Mouse (Mus musculus): ENCODE data around the gene Jag2. TPM values are rescaled to one million over a fixed set of nuclear protein-coding genes. Genes with fewer than 3 reads are reported as not detected.

Jag2 gene
- polyA plus RNA-seq, 1 experiment from 2014 or later, result 3.8 TPM

Small RNAs within 50 kb of the gene (microRNA-seq; reads per million reads assigned to microRNA genes)
- gene Mir6941, result not detected

Other genes with a start within 250 kb of the Jag2 start
- gene Cep170b, start 209.3 kb downstream of the Jag2 start, polyA plus RNA-seq (2016; fragmentation: Nextera tagmentation; extraction: Ambion mirVana), result 5.9 and 7.9 TPM in 2 replicates
- gene Pld4, start 169.1 kb downstream of the Jag2 start, polyA plus RNA-seq (2016; fragmentation: Nextera tagmentation; extraction: Ambion mirVana), result 3.8 and 3.9 TPM in 2 replicates
- gene Ahnak2, start 127.1 kb downstream of the Jag2 start, polyA plus RNA-seq (2016; fragmentation: Nextera tagmentation; extraction: Ambion mirVana), result 0.05 and 0.11 TPM in 2 replicates
- 11.3 and 12.3 TPM in 2 replicates for gene Clba1, start 120.8 kb downstream of the Jag2 start, polyA plus RNA-seq (2016; fragmentation: Nextera tagmentation; extraction: Ambion mirVana)
- gene Cdca4, start 100.4 kb downstream of the Jag2 start, polyA plus RNA-seq (2016; fragmentation: Nextera tagmentation; extraction: Ambion mirVana), result 189 and 199 TPM in 2 replicates
- 0.06 and 0.07 TPM in 2 replicates for gene Gpr132, start 61.5 kb downstream of the Jag2 start, polyA plus RNA-seq (2016; fragmentation: Nextera tagmentation; extraction: Ambion mirVana)
- 61.4 and 70.4 TPM in 2 replicates for gene Nudt14, start 12.3 kb upstream of the Jag2 start, polyA plus RNA-seq (2016; fragmentation: Nextera tagmentation; extraction: Ambion mirVana)
- 22.4 and 24.2 TPM in 2 replicates for gene Btbd6, start 46.7 kb upstream of the Jag2 start, polyA plus RNA-seq (2016; fragmentation: Nextera tagmentation; extraction: Ambion mirVana)
- 50.8 and 58.1 TPM in 2 replicates for gene Brf1, start 70.9 kb upstream of the Jag2 start, polyA plus RNA-seq (2016; fragmentation: Nextera tagmentation; extraction: Ambion mirVana)
- 16.9 and 18.3 TPM in 2 replicates for gene Pacs2, start 84.7 kb upstream of the Jag2 start, polyA plus RNA-seq (2016; fragmentation: Nextera tagmentation; extraction: Ambion mirVana)
- not detected in 2 replicates for gene Tex22, start 144.7 kb upstream of the Jag2 start, polyA plus RNA-seq (2016; fragmentation: Nextera tagmentation; extraction: Ambion mirVana)
- 21.2 and 22.7 TPM in 2 replicates for gene Mta1, start 168.5 kb upstream of the Jag2 start, polyA plus RNA-seq (2016; fragmentation: Nextera tagmentation; extraction: Ambion mirVana)
- gene Crip2, start 210.5 kb upstream of the Jag2 start, polyA plus RNA-seq (2016; fragmentation: Nextera tagmentation; extraction: Ambion mirVana), result 172 and 182 TPM in 2 replicates
- 59.2 and 59.5 TPM in 2 replicates for gene Crip1, start 216.5 kb upstream of the Jag2 start, polyA plus RNA-seq (2016; fragmentation: Nextera tagmentation; extraction: Ambion mirVana)
- 66.4 and 69.6 TPM in 2 replicates for gene Tedc1, start 226.6 kb upstream of the Jag2 start, polyA plus RNA-seq (2016; fragmentation: Nextera tagmentation; extraction: Ambion mirVana)

All from forebrain, embryonic 10.5 days (tissue).